Mouse (Mus musculus): ENCODE measurements at regions not wholly inside any gene's neighbourhood (a gene's known extent, or its start where the extent isn't known, plus 50 kb on each side); places are given as distances from the start of the nearest gene placed in this dataset.

DNA sequence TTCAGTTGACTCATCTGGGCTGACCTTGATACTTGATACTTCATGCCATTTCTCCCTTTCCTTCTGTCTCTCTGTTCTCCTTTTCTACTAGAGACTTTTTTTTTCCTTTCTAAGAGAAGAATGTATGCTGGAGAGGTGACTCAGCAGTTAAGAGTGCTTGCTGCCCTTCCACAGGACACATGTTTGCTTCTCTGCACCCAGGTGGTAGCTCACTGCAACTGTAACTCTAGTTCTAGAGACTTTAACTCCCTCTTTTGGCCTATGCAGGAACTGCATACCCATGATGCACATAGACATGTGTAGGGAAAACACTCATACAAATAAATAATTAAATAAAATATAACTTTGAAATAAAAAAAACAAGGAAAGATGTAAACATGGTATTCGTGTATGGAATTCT, 221.5 kb upstream of the Nr2f2 start:
- TF ChIP-seq CTCF (conservative IDR thresholded peaks at IDR 0.05; ENCODE audit: low read length) (peak; percentile 66), NANOG (IDR thresholded peaks at IDR 0.05; ENCODE audit: borderline replicate concordance, low read length) (no peak), POU5F1 (IDR thresholded peaks at IDR 0.05; ENCODE audit: borderline replicate concordance, low read length) (no peak)

All from E14TG2a.4 (cell line).